Mouse (Mus musculus): Measurements from ENCODE around the gene Zfp358. TPM values are rescaled to one million over a fixed set of nuclear protein-coding genes. Genes with fewer than 3 reads are reported as not detected.

Gene Zfp358
- polyA plus RNA-seq (2012; fragmentation: generic; extraction: Trizol), result 30.6 TPM
- long read RNA-seq, experiment 1, transcript Zfp358-203 (1 exons, 2,200 nt), result minor isoform, 8 of 24 reads
- long read RNA-seq, experiment 1, transcript Zfp358-201 (2 exons, 1,999 nt), result major isoform, 16 of 24 reads
- long read RNA-seq, experiment 1, partial matches to known transcripts, result 0 of 24 reads
- long read RNA-seq, experiment 1, other reads (novel, unspliced or antisense), result 0 of 24 reads
- long read RNA-seq, experiment 2, transcript Zfp358-201 (2 exons, 1,999 nt), result major isoform, 30 of 31 reads
- long read RNA-seq, experiment 2, partial matches to known transcripts, result 0 of 31 reads
- long read RNA-seq, experiment 2, other reads (novel, unspliced or antisense), result 0 of 31 reads

- no peak for TF ChIP-seq MYOG (IDR thresholded peaks at IDR 0.05; ENCODE audit: control insufficient read depth, extremely low read depth, insufficient read length)
- TF ChIP-seq USF1 (IDR thresholded peaks at IDR 0.05; ENCODE audit: low read depth), result no peak
- TF ChIP-seq CTCF (IDR thresholded peaks at IDR 0.05; ENCODE audit: control insufficient read depth, insufficient read depth, insufficient read length), result no peak
- H3K36me3 ChIP-seq (ENCODE audit: control insufficient read depth, insufficient read depth), result peaks cover 3% of the 10 kb centered on the region
- peaks cover 3% of the 10 kb centered on the region for H3K79me3 ChIP-seq (ENCODE audit: low read depth)
- H3ac ChIP-seq (ENCODE audit: control insufficient read depth, insufficient read length, low read depth), result peak within 1 kb of the TSS; percentile 94
- peak within 1 kb of the TSS; percentile 74 for H3K4me3 ChIP-seq (ENCODE audit: insufficient read depth, poor library complexity, severe bottlenecking)
- H3K27me3 ChIP-seq (ENCODE audit: control insufficient read depth, insufficient read depth, insufficient read length), result no peaks in the 10 kb centered on the region
- peaks cover 18% of the 10 kb centered on the region for H3K79me2 ChIP-seq (ENCODE audit: control insufficient read depth, insufficient read depth)
Measured at GRCm38 (mm10) chr8:3492901-3493844, at the start of gene Zfp358. Gene Zfp358 (plus strand): TSS chr8:3493138.

DNA sequence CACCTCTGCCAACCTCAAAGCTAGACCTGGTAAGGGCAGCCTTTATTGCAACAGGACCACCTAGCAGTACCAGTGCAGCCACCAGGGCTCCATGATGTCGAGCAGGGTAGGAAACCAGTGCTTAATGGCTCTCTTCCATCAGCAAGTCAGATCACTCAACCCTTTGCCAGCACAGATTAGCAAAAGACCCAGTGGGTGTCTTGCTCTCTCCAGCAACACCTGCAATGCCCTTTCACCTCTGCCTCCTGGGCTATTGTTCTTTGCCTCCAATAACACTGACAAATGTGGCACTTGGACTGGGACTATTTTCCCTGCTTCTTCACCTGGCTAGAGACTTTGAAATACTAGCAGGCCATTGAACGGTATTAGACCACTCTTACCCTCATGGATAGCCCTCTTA is 43.7 kb upstream of the Zfp358 start:
- TF ChIP-seq USF1 (IDR thresholded peaks at IDR 0.05; ENCODE audit: low read depth) (no peak), CEBPB (IDR thresholded peaks at IDR 0.05; ENCODE audit: low read depth) (no peak), FOSL1 (IDR thresholded peaks at IDR 0.05; ENCODE audit: insufficient read depth, low read length, poor library complexity, severe bottlenecking) (no peak), MAX (IDR thresholded peaks at IDR 0.05) (no peak), CTCF (IDR thresholded peaks at IDR 0.05; ENCODE audit: control insufficient read depth, insufficient read depth, insufficient read length) (no peak), MYOG (IDR thresholded peaks at IDR 0.05; ENCODE audit: control insufficient read depth, extremely low read depth, insufficient read length) (no peak), MYOD1 (IDR thresholded peaks at IDR 0.05; ENCODE audit: control insufficient read depth, insufficient read length, low read depth) (no peak)
- Histone ChIP-seq H3K27me3 (ENCODE audit: control insufficient read depth, insufficient read depth, insufficient read length) (no peaks in the 10 kb centered on the region), H3K36me3 (ENCODE audit: control insufficient read depth, insufficient read depth) (peaks cover 37% of the 10 kb centered on the region), H3K79me3 (ENCODE audit: low read depth) (no peaks in the 10 kb centered on the region), H3K79me2 (ENCODE audit: control insufficient read depth, insufficient read depth) (no peaks in the 10 kb centered on the region), H3K4me3 (ENCODE audit: insufficient read depth, poor library complexity, severe bottlenecking) (no peak overlapping the region), H3ac (ENCODE audit: control insufficient read depth, insufficient read length, low read depth) (no peak overlapping the region)

- H3K4me3 ChIP-seq (ENCODE audit: insufficient read depth, poor library complexity, severe bottlenecking), result no peak overlapping the region
- H3K36me3 ChIP-seq (ENCODE audit: control insufficient read depth, insufficient read depth), result peaks cover 46% of the 10 kb centered on the region
- no peak overlapping the region for H3ac ChIP-seq (ENCODE audit: control insufficient read depth, insufficient read length, low read depth)
- TF ChIP-seq MYOD1 (IDR thresholded peaks at IDR 0.05; ENCODE audit: control insufficient read depth, insufficient read length, low read depth) (no peak), CTCF (IDR thresholded peaks at IDR 0.05; ENCODE audit: control insufficient read depth, insufficient read depth, insufficient read length) (peak; percentile 89)
- no peaks in the 10 kb centered on the region for H3K79me3 ChIP-seq (ENCODE audit: low read depth)
- H3K27me3 ChIP-seq (ENCODE audit: control insufficient read depth, insufficient read depth, insufficient read length), result no peaks in the 10 kb centered on the region
- H3K79me2 ChIP-seq (ENCODE audit: control insufficient read depth, insufficient read depth), result no peaks in the 10 kb centered on the region
Measured at GRCm38 (mm10) chr8:3450670-3451069, 42.3 kb upstream of the Zfp358 start.

DNA sequence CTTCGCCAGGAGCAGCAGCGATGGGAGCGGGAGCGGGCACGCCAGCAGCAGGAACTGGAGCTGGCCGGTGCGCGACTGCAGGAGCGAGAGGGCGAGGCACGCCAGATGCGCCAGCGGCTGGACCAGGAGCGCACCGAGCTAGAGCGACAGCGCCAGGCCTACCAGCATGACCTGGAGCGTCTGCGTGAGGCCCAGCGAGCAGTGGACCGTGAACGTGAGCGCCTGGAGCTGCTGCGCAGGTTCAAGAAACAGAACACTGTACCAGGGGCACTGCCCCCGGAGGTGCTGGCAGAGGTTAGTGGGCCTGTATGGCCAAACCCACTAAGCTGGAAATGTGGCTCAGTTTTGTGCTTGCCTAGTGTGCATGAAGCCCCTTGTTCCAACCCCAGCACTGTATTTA is 40.9 kb upstream of the Zfp358 start:
- H3K79me3 ChIP-seq (ENCODE audit: low read depth), result no peaks in the 10 kb centered on the region
- no peaks in the 10 kb centered on the region for H3K79me2 ChIP-seq (ENCODE audit: control insufficient read depth, insufficient read depth)
- H3K27me3 ChIP-seq (ENCODE audit: control insufficient read depth, insufficient read depth, insufficient read length), result no peaks in the 10 kb centered on the region
- peaks cover 55% of the 10 kb centered on the region for H3K36me3 ChIP-seq (ENCODE audit: control insufficient read depth, insufficient read depth)
- TF ChIP-seq USF1 (IDR thresholded peaks at IDR 0.05; ENCODE audit: low read depth), result no peak
- H3ac ChIP-seq (ENCODE audit: control insufficient read depth, insufficient read length, low read depth), result no peak overlapping the region
- no peak overlapping the region for H3K4me3 ChIP-seq (ENCODE audit: insufficient read depth, poor library complexity, severe bottlenecking)

GRCm38 (mm10) chr8:3463248-3463647 is 29.7 kb upstream of the Zfp358 start:
- peaks cover 1% of the 10 kb centered on the region for H3K36me3 ChIP-seq (ENCODE audit: control insufficient read depth, insufficient read depth)
- no peaks in the 10 kb centered on the region for H3K27me3 ChIP-seq (ENCODE audit: control insufficient read depth, insufficient read depth, insufficient read length)
- no peaks in the 10 kb centered on the region for H3K79me2 ChIP-seq (ENCODE audit: control insufficient read depth, insufficient read depth)
- no peak overlapping the region for H3ac ChIP-seq (ENCODE audit: control insufficient read depth, insufficient read length, low read depth)
- no peaks in the 10 kb centered on the region for H3K79me3 ChIP-seq (ENCODE audit: low read depth)
- TF ChIP-seq USF1 (IDR thresholded peaks at IDR 0.05; ENCODE audit: low read depth) (no peak), CTCF (IDR thresholded peaks at IDR 0.05; ENCODE audit: control insufficient read depth, insufficient read depth, insufficient read length) (no peak), MAX (IDR thresholded peaks at IDR 0.05) (no peak), MYOG (IDR thresholded peaks at IDR 0.05; ENCODE audit: control insufficient read depth, extremely low read depth, insufficient read length) (no peak)
- no peak overlapping the region for H3K4me3 ChIP-seq (ENCODE audit: insufficient read depth, poor library complexity, severe bottlenecking)

- no peaks in the 10 kb centered on the region for H3K79me3 ChIP-seq (ENCODE audit: low read depth)
- H3K36me3 ChIP-seq (ENCODE audit: control insufficient read depth, insufficient read depth), result no peaks in the 10 kb centered on the region
- TF ChIP-seq MYOD1 (IDR thresholded peaks at IDR 0.05; ENCODE audit: control insufficient read depth, insufficient read length, low read depth) (peak; percentile 68), USF1 (IDR thresholded peaks at IDR 0.05; ENCODE audit: low read depth) (no peak)
- no peak overlapping the region for H3ac ChIP-seq (ENCODE audit: control insufficient read depth, insufficient read length, low read depth)
- H3K27me3 ChIP-seq (ENCODE audit: control insufficient read depth, insufficient read depth, insufficient read length), result no peaks in the 10 kb centered on the region
- no peaks in the 10 kb centered on the region for H3K79me2 ChIP-seq (ENCODE audit: control insufficient read depth, insufficient read depth)
- H3K4me3 ChIP-seq (ENCODE audit: insufficient read depth, poor library complexity, severe bottlenecking), result no peak overlapping the region
Measured at GRCm38 (mm10) chr8:3464309-3464708, 28.6 kb upstream of the Zfp358 start.

Measured in C2C12 (cell line).